Mouse (Mus musculus): ENCODE measurements at regions not wholly inside any gene's neighbourhood (a gene's known extent, or its start where the extent isn't known, plus 50 kb on each side); places are given as distances from the start of the nearest gene placed in this dataset.
"Not testable (repeated sequence)": the region's sequence is repeated elsewhere in the genome, so short reads cannot be mapped to it uniquely, and the experiment has no call there.

DNA sequence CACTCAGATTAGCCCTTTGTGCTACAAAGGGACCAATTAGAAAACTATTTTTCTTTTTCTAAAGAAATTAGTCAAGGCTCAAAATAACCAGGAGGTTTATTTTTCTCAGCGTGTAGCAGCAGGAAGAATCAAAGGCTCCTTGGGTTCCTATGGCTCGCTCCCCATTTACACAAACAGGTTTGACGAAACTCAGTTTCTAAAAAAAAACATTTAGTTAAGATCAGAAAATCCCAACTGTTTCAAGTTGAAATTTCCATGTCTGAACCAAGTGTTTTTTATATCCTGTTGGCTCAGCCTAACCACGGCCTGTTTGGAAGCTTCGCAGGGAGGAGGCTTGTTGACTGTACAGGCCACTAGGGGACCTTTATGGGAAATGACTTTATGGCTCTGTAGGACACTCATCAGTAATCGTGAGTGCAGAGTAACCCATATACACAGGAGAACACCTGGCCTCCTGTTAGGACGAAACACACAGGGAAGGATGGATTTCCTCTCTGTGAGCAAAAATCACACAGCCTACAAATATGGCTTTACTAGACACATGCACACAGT is 215.6 kb upstream of the Sesn3 start:
- no peak for DNase-seq

DNA sequence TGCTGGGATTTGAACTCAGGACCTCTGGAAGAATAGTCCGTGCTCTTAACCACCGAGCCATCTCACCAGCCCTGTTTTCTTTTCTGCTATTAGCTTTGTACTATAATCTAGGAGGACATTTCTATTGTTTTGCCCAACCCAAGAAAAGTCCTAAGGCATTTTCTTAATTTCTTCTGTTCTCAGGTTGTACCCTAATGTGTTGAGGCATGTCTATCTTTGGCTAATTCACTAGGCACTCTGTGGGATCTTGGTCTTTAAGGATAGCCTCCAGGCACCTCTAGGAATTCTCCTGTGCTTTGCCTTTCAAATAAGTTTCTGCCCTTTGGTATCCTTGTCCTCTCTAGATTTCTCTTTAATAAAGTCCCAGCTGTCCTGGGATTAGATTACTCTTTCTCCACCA is 214.6 kb upstream of the Sesn3 start:
- DNase-seq: no peak

DNA sequence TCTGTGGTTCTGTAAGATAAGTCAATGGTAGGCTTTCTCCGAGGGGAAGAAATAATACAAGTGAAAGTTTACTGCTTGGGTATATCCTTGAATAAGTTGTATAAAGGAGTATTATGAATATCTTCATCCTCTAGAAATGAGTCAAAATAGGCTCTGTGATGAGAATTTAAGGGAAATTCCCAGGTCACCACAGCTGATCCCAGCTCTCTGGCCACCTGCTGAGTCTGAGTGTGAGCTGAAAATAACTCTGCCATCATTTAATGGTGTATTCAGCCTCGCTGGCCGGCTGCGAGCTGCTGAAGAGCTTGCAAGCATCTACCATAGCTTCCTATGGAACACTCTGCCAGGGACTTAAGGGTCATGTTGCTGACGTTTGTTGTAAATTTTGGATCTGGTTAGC is 213.5 kb upstream of the Sesn3 start:
- no peak for DNase-seq

DNA sequence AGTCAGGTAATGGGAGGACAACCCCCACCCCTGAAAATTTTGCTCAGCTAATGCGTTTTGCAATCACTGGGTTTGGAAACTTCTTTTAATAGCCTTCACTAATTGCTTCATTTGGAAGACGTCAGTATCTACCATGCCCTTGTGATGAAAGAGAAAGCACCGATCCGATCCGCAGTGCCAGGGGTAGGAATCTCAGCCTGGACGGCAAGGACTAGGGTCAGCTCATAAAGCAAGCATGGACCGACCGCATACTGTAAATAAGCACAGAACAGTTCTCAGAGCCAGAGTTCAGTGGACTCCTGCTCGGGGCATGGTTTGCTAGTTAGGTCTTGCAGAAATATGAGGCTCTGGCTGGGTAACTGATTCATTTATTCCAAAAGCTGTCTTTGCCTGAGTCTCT is 213.0 kb upstream of the Sesn3 start:
- no peak for DNase-seq

DNA sequence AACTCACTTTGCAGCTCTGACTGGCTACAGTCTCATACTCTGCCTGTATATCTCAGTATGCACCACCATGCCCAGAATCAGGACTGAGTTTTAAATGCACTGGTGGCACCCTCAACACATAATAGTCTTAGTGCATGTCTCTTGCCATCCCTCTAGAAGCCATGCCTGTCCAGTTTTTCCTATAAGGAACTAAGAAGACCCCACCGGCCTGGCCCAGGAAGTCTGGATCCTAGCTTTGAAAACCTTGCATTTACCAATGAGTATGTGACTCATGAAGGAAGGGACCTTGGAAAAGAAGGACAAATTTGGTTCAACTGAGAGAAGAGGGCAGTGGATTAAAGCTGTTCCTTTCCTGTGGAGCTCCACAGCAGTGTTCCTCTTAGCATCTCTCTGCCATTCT is 212.2 kb upstream of the Sesn3 start:
- DNase-seq: no peak

DNA sequence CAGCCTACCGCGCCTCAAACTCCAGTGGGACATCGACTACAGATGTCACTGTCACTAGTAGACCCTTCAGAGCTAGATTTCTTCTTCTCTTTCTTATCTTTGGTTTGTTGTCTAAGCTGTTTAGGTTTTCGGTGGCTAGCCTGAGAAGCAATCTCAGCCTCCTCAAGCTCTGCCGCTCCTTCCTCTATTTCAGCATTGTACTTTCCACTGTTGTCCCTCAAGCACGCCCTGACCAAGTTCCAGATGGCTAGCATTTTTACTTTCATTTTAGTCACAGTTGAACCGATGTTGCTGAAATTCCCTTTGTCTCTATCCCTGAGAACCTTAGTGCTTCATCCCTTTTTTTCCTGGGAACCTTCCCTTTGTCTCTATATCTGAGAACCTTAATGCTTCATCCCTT is 208.1 kb upstream of the Sesn3 start:
- not testable (repeated sequence) for DNase-seq

DNA sequence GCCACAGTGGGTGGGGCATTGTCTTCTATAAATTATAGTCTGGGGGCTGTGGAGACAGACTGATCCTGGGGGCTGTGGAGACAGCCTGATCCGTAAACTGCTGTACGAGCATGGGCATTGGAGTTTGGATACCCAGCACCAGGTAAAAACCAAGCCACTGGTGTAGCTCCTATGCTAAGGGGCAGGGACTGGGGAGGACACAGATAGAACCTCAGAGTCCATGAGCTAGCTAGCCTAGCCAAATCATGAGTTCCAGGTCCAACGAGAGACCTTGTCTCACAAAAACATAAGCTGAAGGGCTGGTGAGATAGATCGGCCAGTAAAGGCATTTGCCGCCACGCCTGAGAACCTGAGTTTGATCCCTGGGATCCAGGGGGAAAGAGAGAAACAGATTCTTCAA is 205.8 kb upstream of the Sesn3 start:
- DNase-seq: no peak

DNA sequence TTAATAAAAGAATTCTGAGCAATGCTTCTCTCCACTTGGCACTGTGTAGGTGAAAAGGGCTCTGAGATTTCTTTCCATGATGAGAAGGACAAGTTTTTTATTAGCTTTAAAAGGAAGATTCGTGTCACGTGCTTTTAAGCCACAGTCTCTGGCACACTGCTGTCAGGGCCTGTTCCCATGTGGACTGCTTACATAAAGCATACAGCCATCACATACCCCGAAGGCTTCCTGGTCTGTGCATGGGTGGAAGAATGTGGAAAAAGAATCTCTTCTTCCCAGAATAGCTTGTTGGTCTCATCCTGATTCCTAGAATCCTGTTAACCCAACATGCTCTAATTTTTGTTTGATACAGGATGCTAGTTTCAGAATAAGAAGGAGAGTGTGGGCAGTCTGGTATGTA is 205.1 kb upstream of the Sesn3 start:
- DNase-seq: no peak

DNA sequence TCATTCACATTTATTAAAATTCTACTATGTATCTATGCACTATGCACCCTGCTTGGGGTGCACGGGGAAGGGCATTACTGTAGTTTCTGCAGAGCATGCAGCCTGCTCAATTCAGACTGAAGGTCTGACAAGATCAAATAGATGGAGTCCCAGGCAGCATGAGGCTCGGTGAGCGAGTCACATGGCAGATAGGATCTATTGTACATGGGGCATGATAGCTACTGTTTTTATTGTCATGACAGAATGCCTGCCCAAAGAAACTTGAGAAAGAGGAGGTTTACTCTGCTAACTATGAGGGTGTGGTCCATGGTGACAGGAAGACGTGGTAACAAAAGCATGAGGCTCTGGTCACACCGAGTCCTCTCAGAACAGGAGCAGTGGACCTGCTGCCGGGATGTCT is 203.1 kb upstream of the Sesn3 start:
- no peak for DNase-seq

DNA sequence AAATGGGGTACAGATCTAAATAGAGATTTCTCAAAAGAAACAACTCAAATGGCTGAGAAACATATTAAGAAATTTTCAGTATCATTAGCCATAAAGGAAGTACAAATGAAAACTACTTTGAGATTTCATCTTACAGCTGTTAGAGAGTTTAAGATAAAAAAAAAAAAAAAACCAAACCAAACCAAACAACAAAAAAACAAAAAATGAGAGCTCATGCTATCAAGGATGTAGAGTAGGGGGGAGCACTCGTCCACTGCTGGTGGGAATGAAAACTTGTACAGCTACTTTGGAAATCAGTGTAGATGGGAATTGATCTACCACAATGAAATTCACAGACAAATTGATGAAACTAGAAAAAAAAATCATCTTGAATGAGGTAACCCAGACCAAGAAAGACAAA is 201.9 kb upstream of the Sesn3 start:
- DNase-seq: no peak

DNA sequence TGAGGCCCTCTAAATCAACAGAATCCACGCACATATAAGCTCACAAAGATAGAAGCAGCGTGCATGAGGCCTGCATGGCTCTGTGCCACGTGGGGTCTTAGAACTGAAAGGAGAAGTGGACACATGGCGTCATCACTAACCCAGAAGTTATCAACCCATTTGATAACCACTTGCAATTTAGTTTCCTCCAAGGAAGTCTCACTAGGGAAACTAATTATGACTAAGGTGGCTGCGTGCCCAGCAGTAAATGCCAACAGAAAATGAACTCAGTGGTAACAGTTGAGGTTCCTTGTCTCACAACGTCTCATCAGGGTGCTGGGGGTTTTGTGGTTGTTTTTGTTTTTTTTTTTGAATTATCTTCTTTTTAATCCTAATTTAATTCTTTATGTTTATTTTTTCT is 200.6 kb upstream of the Sesn3 start:
- no peak for DNase-seq

DNA sequence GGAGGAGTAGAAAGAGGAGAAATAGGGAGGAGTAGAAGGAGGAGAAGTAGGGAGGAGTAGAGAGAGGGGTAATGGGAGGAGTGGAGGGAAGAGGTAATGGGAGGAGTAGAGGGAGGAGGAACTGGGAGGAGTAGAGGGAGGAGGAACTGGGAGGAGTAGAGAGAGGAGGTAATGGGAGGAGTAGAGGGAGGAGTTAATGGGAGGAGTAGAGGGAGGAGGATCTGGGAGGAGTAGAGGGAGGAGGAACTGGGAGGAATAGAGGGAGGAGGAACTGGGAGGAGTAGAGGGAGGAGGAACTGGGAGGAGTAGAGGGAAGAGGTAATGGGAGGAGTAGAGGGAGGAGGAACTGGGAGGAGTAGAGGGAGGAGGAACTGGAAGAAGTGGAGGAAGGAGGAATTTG is 200.0 kb upstream of the Sesn3 start:
- DNase-seq: not testable (repeated sequence)

DNA sequence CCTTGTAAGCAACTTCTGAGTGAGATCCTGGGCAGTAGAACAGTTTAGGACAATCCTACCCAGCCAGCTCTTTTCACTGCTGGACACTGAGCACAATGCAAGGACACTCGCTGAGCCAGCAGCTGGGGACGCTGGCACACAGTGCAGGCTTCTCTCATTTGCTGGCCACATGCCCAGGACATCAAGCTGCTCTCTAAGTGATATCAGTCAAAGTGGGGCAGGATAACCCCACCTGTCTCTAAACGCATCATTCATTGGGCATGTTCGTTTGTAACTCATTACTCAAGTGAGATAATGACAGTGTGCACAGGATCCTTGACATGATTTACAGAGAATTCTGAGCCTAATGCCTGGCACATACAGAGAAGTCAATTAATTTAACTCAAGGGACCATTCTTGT is 199.4 kb upstream of the Sesn3 start:
- DNase-seq: no peak

DNA sequence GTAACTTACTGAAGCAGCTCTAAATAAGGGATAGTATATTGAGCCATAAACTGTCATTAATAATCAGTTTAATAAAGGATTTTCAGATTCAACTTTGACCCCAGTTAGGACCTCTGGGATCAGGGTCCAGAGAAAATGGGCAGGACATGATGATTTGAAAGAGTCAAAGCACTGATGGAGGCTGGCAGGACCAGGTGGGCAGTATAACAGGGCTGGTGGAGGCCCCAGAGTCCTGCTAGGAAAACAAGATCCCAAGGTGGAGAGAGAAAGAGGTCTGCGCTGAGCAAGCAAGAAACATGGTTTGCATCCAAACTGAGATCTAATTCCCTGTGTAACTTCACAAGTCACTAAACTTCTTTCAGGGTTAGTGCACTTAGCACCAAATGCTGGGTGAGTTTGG is 199.0 kb upstream of the Sesn3 start:
- no peak for DNase-seq

DNA sequence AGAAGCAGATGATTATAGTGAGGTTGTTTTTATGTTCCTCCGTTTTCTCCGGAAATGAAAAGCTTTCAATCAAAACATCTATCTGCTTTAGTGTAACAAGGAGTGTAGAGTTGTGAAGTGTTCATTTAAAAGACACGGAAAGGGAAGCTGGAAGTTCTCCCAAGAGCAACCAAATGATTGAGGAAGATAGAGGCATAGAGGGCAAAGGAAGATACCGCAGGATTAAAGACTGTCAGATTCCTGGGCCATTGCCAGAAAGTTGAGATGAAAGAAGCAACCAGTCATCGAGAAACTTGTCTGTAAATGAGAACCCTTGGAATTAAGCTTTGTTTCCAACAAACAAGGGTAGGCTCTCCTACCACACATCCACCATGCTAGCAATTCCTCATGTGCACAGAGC is 198.1 kb upstream of the Sesn3 start:
- DNase-seq: no peak

DNA sequence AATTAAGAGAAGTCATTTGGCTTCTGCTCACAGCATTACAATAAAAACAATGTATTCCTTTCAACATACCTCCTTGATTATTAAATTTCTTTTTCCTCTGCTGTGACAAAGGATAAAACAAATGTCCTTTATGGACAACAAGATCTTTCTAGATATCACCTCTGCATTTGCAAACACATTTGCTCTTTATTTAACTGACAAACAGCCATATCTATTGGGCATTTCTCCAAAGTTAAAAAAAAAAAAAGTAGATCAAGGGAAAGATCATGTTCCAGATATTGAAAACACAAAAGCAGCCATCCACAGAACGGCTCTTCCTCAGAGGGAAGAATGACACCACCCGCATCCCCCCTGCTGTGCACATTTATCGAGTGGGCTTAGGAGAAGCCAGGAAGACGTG is 193.7 kb upstream of the Sesn3 start:
- DNase-seq: no peak

DNA sequence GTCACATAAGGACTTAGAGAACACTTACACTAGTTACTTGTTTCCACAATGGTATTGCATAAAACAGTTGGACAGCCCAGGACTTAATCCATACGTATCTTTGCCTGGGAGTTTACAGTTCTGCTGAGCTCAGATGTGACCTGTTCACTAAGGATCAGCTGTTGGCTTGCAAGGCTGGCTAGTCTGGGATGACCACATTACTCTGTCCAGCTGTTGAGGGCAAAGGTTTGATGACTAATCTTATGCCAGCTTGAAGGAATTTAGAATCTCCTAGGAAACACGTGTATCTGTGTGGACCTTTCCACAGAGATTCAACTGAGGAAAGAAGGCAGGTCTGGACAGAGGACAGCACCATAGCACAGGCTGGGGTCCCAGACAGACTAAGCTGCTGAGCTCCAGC is 188.7 kb upstream of the Sesn3 start:
- DNase-seq: no peak

DNA sequence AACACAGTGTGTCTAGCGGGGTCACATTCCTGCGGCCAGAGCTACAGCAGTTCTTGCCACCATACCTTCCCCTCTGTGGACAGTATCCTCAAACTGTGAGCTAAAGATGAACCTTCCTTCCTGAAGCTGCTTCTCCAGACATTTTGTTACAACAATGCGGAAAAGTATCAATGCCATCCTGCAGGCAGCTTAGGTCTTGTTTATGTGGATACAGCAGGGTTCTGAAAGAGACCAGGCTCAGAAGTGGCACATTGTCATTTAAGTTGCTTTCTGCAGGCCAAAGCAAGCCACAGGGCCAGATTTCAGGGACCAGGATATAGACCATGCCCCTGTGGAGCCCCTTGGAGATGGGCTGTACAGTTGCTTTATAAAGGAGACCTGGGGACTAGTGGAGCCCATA is 188.3 kb upstream of the Sesn3 start:
- DNase-seq: no peak

DNA sequence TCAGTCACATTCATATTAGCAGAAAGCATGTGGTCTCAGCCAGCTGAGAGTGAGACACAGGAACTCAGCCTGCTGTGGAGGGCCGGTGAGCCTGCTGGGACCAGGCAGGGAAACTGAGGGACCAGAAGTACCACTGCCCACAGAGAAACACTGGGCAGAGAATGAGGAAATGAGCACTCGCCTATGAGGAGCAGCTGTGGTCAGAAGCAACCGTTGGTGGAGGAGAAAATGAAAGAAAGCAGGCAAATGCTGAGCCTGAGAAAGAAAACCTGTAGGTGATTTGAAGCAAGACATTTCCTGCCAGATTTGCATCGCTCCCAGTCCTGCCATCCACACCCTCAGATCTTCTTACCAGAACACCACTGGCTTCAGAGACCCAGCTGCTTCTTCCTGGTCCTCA is 187.0 kb upstream of the Sesn3 start:
- DNase-seq: peak in 1 of 2 experiments; percentile 45

DNA sequence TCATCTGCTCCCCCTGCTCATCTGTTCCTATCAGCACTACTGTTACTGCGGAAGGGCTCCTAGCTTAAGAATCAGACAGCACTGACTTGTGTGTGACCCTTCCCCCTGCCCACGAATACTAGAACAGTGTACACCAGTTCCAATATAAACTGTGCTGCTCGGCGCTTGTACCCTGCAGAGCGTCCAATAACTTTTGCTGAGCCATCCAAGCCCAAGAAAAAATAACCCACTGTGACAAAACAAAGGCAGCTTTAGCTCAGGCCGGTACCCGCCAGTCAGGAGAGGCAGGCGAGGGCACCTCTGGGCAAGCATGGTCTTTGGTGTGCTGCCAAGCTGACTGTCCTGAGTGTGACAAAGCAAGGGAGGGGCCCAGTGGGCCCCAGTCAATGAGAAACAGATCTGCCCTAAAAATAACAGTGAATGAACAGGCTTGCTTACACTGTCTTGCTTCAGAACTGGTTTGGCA is 185.0 kb upstream of the Sesn3 start:
- no peak for DNase-seq

DNA sequence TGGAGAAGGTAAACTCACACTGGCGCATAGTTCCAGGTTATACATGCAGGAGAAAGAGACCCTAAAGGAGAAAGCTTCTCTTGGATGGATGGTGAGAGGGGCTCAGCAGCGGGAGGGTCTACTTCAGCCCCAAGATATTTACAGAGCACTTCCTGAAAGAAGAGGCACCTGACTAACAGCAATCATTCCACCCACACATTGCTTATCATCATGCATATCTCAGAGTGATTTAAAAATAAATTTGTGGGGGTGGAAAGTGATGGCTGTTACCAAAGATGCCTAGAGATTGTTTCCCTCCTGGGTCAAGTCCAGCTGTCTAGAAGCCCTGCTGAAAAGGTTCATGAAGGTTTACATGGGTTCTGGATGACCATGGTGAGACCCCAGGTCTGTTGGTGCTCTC is 184.4 kb upstream of the Sesn3 start:
- DNase-seq: no peak

DNA sequence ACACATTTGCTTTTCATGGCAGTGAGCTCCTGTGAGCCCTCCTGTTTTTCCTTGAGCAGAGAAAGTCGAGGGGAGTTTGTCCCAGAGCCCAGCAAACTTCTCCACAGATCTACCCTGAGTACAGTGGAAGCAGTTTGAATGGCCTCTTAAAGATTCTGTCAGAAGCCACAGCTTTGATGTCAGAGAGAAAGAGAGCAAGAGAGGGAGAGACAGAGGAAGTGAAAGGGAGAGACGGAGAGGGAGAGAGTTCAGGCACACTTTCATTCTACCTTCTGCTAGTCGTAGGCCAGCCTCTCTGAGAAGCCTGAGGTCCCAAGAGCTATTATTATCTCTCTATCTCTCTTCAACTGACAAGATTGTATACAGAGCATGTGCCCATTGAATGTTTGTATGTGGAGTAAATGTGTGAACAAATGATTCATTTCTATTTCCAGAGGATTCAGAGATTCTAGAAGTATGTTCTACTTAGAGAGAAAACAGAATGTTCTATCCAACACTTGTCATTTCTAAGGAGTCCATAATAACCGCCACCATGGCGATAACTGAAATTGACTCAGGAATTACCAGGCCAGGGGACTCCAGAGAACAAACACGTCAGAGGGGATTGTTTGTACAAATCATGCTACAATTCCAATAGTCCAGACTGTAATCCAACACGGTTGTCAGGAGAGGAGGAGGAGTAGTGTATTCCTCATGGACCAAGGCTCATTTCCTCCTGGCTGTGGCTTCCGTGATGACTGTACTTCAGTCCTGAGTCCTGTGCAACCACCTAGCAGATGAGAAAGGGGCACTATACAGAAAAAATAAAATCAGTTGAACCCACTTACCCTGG is 183.6 kb upstream of the Sesn3 start:
- DNase-seq: no peak

DNA sequence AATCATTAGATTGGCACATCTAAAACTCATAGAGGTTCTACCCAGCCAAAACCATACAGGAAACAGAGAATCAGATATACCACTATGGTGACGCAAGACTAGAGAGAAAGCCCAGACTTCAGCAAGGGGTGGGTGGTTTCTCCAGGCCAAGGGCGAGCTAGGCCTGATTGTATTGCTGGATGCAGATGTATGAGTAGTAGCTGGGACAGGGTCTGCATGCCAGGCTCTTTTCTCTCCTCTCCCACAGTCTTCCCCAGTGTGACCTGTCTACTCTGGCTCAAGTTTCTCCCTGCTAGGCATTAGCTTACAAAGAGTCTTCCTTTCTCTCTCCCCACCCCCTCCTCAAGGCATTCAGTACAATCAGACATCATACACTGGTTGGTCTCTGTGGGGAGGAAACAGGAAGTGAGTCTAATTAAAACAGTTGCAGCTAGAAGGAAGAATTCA is 181.8 kb upstream of the Sesn3 start:
- DNase-seq: no peak

DNA sequence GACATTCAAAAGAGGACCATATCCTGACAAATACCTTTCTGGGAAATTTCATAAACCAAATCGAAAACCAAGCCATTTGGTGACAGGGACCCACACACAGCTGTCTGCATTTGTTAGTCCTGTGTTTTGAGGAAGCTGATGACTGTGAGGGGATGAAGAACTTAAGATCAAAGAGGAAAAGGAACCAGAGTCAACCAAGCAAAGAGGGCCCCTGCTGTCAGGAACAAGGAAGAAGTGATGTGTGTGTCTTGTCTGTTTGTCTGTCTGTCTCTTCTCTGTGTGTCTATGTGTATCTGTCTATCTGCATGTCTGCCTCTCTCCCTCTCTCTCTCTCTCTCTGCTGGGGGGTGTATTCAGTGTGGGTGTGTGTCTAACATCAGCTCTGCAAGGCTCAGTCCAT is 171.3 kb upstream of the Sesn3 start:
- DNase-seq: no peak

DNA sequence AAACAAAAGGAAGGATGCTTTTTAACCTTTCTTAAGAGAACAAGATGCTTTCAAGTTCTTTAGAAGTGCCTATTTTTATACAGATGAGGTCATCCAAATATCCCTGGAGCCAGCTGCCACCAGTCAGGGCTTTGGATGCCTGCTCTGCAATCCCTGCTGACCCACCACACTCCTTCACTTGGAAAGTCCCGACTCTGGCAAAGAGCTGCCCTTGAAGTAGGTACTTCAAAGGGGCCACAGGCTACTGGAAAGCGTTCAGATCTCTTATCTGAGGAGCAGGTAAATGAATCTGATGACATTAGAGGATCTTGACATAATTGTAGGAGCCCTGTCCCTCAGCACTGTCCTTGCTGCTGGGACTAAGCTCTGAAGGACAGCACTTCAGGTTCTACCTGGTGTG is 169.9 kb upstream of the Sesn3 start:
- DNase-seq: no peak

Data from spleen, adult 18-20 months (tissue).